Mouse (Mus musculus) CH12.LX (cell line): ENCODE measurements around the gene Folh1. TPM values are rescaled to one million over a fixed set of nuclear protein-coding genes. Genes with fewer than 3 reads are reported as not detected.

Source experiments
- DNase-seq: peaks from one replicate; pipeline ENCODE4 v3.0.0-alpha.2; 2013; ENCODE audit errors: extremely low read depth
- H3K27ac ChIP-seq: 2 replicates; pipeline ENCODE4 v1.5.1; 2012; ENCODE audit warnings: low read depth, mild to moderate bottlenecking, control low read depth, moderate library complexity; ENCODE audit not compliant: insufficient read depth
- H3K27me3 ChIP-seq: replicated peaks from 2 replicates; pipeline ENCODE3; 2012; ENCODE audit warnings: inconsistent platforms
- H3K36me3 ChIP-seq, 2 experiments: replicated peaks in 1 of 2; 2 replicates each; pipeline versions ENCODE3 to v1.6.1; 2012; ENCODE audit warnings: inconsistent platforms in 1 of 2, low read length in 1 of 2, mild to moderate bottlenecking in 1 of 2, mixed read lengths in 1 of 2, moderate library complexity in 1 of 2; ENCODE audit not compliant: control insufficient read depth in 1 of 2, insufficient read depth in 1 of 2
- H3K4me1 ChIP-seq, 2 experiments: 2 replicates each; pipeline ENCODE4 v1.6.1; 2012; ENCODE audit warnings: inconsistent platforms in 1 of 2, moderate library complexity in 1 of 2; ENCODE audit not compliant: insufficient read depth in 2 of 2, control insufficient read depth in 1 of 2
- H3K4me2 ChIP-seq: 2 replicates; pipeline ENCODE4 v1.6.1; 2012; ENCODE audit warnings: low read depth, mild to moderate bottlenecking, control low read depth; ENCODE audit not compliant: poor library complexity, insufficient read depth, severe bottlenecking
- H3K4me3 ChIP-seq, 3 experiments: fragments of 150-350 bp in 1 of 3; sonication (generic) in 1 of 3; replicated peaks in 1 of 3; 2 replicates each; pipeline versions ENCODE3 to v1.5.1; 2011 to 2012; ENCODE audit warnings: low read depth in 2 of 3, low read length in 2 of 3, mild to moderate bottlenecking in 2 of 3, moderate library complexity in 2 of 3, control low read depth in 1 of 3, improper control_type of control experiment in 1 of 3, inconsistent platforms in 1 of 3, mixed read lengths in 1 of 3; ENCODE audit not compliant: poor library complexity in 1 of 3
- H3K79me2 ChIP-seq: replicated peaks from 2 replicates; pipeline ENCODE4 v1.6.1; 2012; ENCODE audit warnings: mild to moderate bottlenecking, moderate library complexity; ENCODE audit not compliant: control insufficient read depth, poor library complexity, insufficient read depth, severe bottlenecking; ENCODE audit errors: extremely low read depth
- H3K9ac ChIP-seq: 2 replicates; pipeline ENCODE4 v1.6.1; 2012; ENCODE audit warnings: low read depth, mild to moderate bottlenecking, control low read depth, moderate library complexity; ENCODE audit not compliant: insufficient read depth
- H3K9me3 ChIP-seq: replicated peaks from 2 replicates; pipeline ENCODE3; 2012; ENCODE audit warnings: low read length, inconsistent platforms, mixed read lengths
- CHD1 ChIP-seq: IDR thresholded peaks from 2 replicates; pipeline ENCODE4 v1.6.1; 2012; ENCODE audit warnings: low read depth, low read length, improper control_type of control experiment, inconsistent platforms
- CHD2 ChIP-seq: IDR thresholded peaks from 2 replicates; pipeline ENCODE4 v1.6.1; 2011; ENCODE audit warnings: low read length, improper control_type of control experiment
- E2F4 ChIP-seq: IDR thresholded peaks from 2 replicates; pipeline ENCODE4 v1.6.1; 2011; ENCODE audit warnings: low read depth, low read length, improper control_type of control experiment; ENCODE audit not compliant: insufficient replicate concordance
- EP300 ChIP-seq: IDR thresholded peaks from 2 replicates; pipeline ENCODE4 v1.6.1; 2011; ENCODE audit warnings: low read length, improper control_type of control experiment
- GABPA ChIP-seq: IDR thresholded peaks from 2 replicates; pipeline ENCODE4 v1.6.1; 2012; ENCODE audit warnings: low read depth, low read length, improper control_type of control experiment, inconsistent platforms; ENCODE audit not compliant: insufficient replicate concordance
- JUND ChIP-seq: conservative IDR thresholded peaks from 2 replicates; pipeline ENCODE4 v1.6.1; 2011; ENCODE audit warnings: low read depth, low read length, improper control_type of control experiment
- KAT2A ChIP-seq: IDR thresholded peaks from 2 replicates; pipeline ENCODE4 v1.6.1; 2012; ENCODE audit warnings: low read length, improper control_type of control experiment, inconsistent platforms; ENCODE audit not compliant: insufficient replicate concordance
- MAX ChIP-seq: IDR thresholded peaks from 2 replicates; pipeline ENCODE4 v1.6.1; 2011; ENCODE audit warnings: low read length, improper control_type of control experiment
- MAZ ChIP-seq: IDR thresholded peaks from 2 replicates; pipeline ENCODE4 v1.6.1; 2012; ENCODE audit warnings: low read depth, mild to moderate bottlenecking, inconsistent platforms, low read length, improper control_type of control experiment, moderate library complexity
- MEF2A ChIP-seq: IDR thresholded peaks from 2 replicates; pipeline ENCODE4 v1.6.1; 2014; ENCODE audit warnings: low read depth, mild to moderate bottlenecking, inconsistent platforms, low read length, improper control_type of control experiment, borderline replicate concordance
- PAX5 ChIP-seq: IDR thresholded peaks from 2 replicates; pipeline ENCODE4 v1.6.1; 2012; ENCODE audit warnings: low read length, inconsistent platforms, mixed read lengths
- POLR2A ChIP-seq: IDR thresholded peaks from 2 replicates; pipeline ENCODE4 v1.6.1; 2011; ENCODE audit warnings: low read depth, mild to moderate bottlenecking, improper control_type of control experiment, low read length
- RCOR1 ChIP-seq: conservative IDR thresholded peaks from 2 replicates; pipeline ENCODE4 v1.6.1; 2012; ENCODE audit warnings: low read depth, mild to moderate bottlenecking, inconsistent platforms, low read length, improper control_type of control experiment
- SMC3 ChIP-seq: IDR thresholded peaks from 2 replicates; pipeline ENCODE4 v1.6.1; 2011; ENCODE audit warnings: low read depth, low read length, improper control_type of control experiment
- TCF12 ChIP-seq: IDR thresholded peaks from 2 replicates; pipeline ENCODE4 v1.6.1; 2014; ENCODE audit warnings: low read depth, mild to moderate bottlenecking, inconsistent platforms, low read length, improper control_type of control experiment
- UBTF ChIP-seq: IDR thresholded peaks from 2 replicates; pipeline ENCODE4 v1.6.1; 2012; ENCODE audit warnings: low read depth, mild to moderate bottlenecking, inconsistent platforms, low read length, improper control_type of control experiment, moderate library complexity
- USF2 ChIP-seq: conservative IDR thresholded peaks from 2 replicates; pipeline ENCODE4 v1.6.1; 2011; ENCODE audit warnings: low read depth, low read length, improper control_type of control experiment
- ZKSCAN1 ChIP-seq: IDR thresholded peaks from 2 replicates; pipeline ENCODE4 v1.6.1; 2012; ENCODE audit warnings: low read depth, inconsistent platforms, low read length, improper control_type of control experiment, borderline replicate concordance
- dilution Hi-C: fragments of 300-500 bp; cut with MboI; formaldehyde crosslinking; loops from 2 replicates; pipeline ENCODE4 v1.14.3; 2020; ENCODE audit warnings: low sequenced_read_pairs; ENCODE audit not compliant: extremely low pct_unique_long_range_greater_than_20kb, extremely low pct_ligation_motif_present
- in situ Hi-C: fragments of 300-500 bp; cut with MboI; formaldehyde crosslinking; loops from 3 replicates; pipeline ENCODE4 v1.14.3; 2019; ENCODE audit warnings: low sequenced_read_pairs, low pct_ligation_motif_present, low pct_unique_long_range_greater_than_20kb, mixed read lengths
- polyA plus RNA-seq: library from polyadenylated mRNA; unstranded; fragments of >175 nt; gene quantifications from 2 replicates; pipeline ENCODE4 v1.2.1, GENCODE M21; 2012; ENCODE audit warnings: low read depth; ENCODE audit not compliant: insufficient read length
- total RNA-seq, 2 experiments: library from RNA; depleted of rRNA; stranded (reverse); fragments of 300-350 nt in 1 of 2; fragments of >200 nt in 1 of 2; gene quantifications; 2 replicates each; pipeline ENCODE4 v1.2.3; 2012 to 2014

The Folh1 gene
- total and polyA plus RNA-seq, 3 experiments, result not detected

GRCm38 (mm10) chr7:86725013-86725412 lies 50.7 kb downstream of the Folh1 start:
- Histone ChIP-seq H3K27me3 (no peaks in the 10 kb centered on the region), H3K79me2 (no peaks in the 10 kb centered on the region), H3K36me3 (no peaks in the 10 kb centered on the region), H3K4me3 (no peak overlapping the region), H3K27ac (no peak overlapping the region), H3K9ac (no peak overlapping the region), H3K9me3 (peaks cover 9% of the 10 kb centered on the region), H3K4me2 (no peak overlapping the region), H3K4me1 (no peaks in the 10 kb centered on the region)
- dilution Hi-C loops, result no loop called here
- no peak for DNase-seq
- TF ChIP-seq ZKSCAN1, result no peak
- no peak for TF ChIP-seq RCOR1
- TF ChIP-seq MAZ, result no peak
- no peak for TF ChIP-seq MAX
- no peak for TF ChIP-seq CHD1
- no peak for TF ChIP-seq TCF12
- in situ Hi-C loops, result no loop called here

GRCm38 (mm10) chr7:86688030-86688429 lies 87.7 kb downstream of the Folh1 start, which contains the start of gene Olfr292:
Olfr292 (plus strand) TSS chr7:86688330.
- in situ Hi-C loops, result no loop called here
- dilution Hi-C loops, result no loop called here
- peaks cover 3% of the 10 kb centered on the region for H3K9me3 ChIP-seq
- TF ChIP-seq KAT2A, result no peak
- TF ChIP-seq CHD2, result no peak
- TF ChIP-seq USF2, result no peak
- no peak for TF ChIP-seq SMC3
- TF ChIP-seq EP300, result no peak
- TF ChIP-seq UBTF, result no peak
- TF ChIP-seq PAX5, result no peak
- no peak for TF ChIP-seq POLR2A
- TF ChIP-seq MEF2A, result no peak
- TF ChIP-seq E2F4, result no peak
- TF ChIP-seq JUND, result no peak
- no peak for TF ChIP-seq GABPA
- no peaks in the 10 kb centered on the region for H3K36me3 ChIP-seq
- no peak within 1 kb of the TSS for H3K27ac ChIP-seq
- no peak within 1 kb of the TSS for H3K4me2 ChIP-seq
- H3K79me2 ChIP-seq, result no peaks in the 10 kb centered on the region
- DNase-seq, result no peak
- no peak within 1 kb of the TSS for H3K4me3 ChIP-seq
- H3K4me1 ChIP-seq, result no peaks in the 10 kb centered on the region
- H3K9ac ChIP-seq, result no peak within 1 kb of the TSS
- no peaks in the 10 kb centered on the region for H3K27me3 ChIP-seq

Other genes starting within 250 kb of the Folh1 start
- not detected in 2 replicates for gene Olfr295, start 192.1 kb downstream of the Folh1 start, total RNA-seq (2012; rRNA removed)
- gene Olfr295, start 192.1 kb downstream of the Folh1 start, total RNA-seq (2014; rRNA removed), result not detected in 2 replicates
- gene Olfr295, start 192.1 kb downstream of the Folh1 start, polyA plus RNA-seq, result 0.04 TPM in 1 of 2 replicates, not detected in the other
- gene Olfr294, start 159.3 kb downstream of the Folh1 start, total RNA-seq (2012; rRNA removed), result not detected in 2 replicates
- gene Olfr294, start 159.3 kb downstream of the Folh1 start, total RNA-seq (2014; rRNA removed), result not detected in 2 replicates
- gene Olfr294, start 159.3 kb downstream of the Folh1 start, polyA plus RNA-seq, result not detected in 2 replicates
- gene Olfr293, start 126.9 kb downstream of the Folh1 start, total RNA-seq (2012; rRNA removed), result not detected in 2 replicates
- gene Olfr293, start 126.9 kb downstream of the Folh1 start, total RNA-seq (2014; rRNA removed), result not detected in 2 replicates
- gene Olfr293, start 126.9 kb downstream of the Folh1 start, polyA plus RNA-seq, result not detected in 2 replicates
- not detected in 2 replicates for gene Olfr292, start 87.6 kb downstream of the Folh1 start, total RNA-seq (2012; rRNA removed)
- gene Olfr292, start 87.6 kb downstream of the Folh1 start, total RNA-seq (2014; rRNA removed), result not detected in 2 replicates
- not detected in 2 replicates for gene Olfr292, start 87.6 kb downstream of the Folh1 start, polyA plus RNA-seq
- gene Vmn2r77, start 19.1 kb upstream of the Folh1 start, total RNA-seq (2012; rRNA removed), result not detected in 2 replicates
- gene Vmn2r77, start 19.1 kb upstream of the Folh1 start, total RNA-seq (2014; rRNA removed), result not detected in 2 replicates
- not detected in 2 replicates for gene Vmn2r77, start 19.1 kb upstream of the Folh1 start, polyA plus RNA-seq
- gene Vmn2r78, start 139.2 kb upstream of the Folh1 start, total RNA-seq (2012; rRNA removed), result not detected in 2 replicates
- gene Vmn2r78, start 139.2 kb upstream of the Folh1 start, total RNA-seq (2014; rRNA removed), result not detected in 2 replicates
- gene Vmn2r78, start 139.2 kb upstream of the Folh1 start, polyA plus RNA-seq, result not detected in 2 replicates
- gene Vmn2r79, start 220.2 kb upstream of the Folh1 start, total RNA-seq (2012; rRNA removed), result not detected in 2 replicates
- gene Vmn2r79, start 220.2 kb upstream of the Folh1 start, total RNA-seq (2014; rRNA removed), result not detected in 2 replicates
- gene Vmn2r79, start 220.2 kb upstream of the Folh1 start, polyA plus RNA-seq, result not detected in 2 replicates